Mouse (Mus musculus): ENCODE data around the gene Guca1a.
"Not testable (repeated sequence)": the region's sequence is repeated elsewhere in the genome, so short reads cannot be mapped to it uniquely, and the experiment has no call there.

Guca1a gene

GRCm38 (mm10) chr17:47400451-47400850 is at the start of gene Guca1a:
Gene Guca1a (minus strand): TSS chr17:47400584.
- DNase-seq (ENCODE audit: low spot score in 2 of 2): no peak

- no peak for DNase-seq (ENCODE audit: low spot score in 2 of 2)
Measured at GRCm38 (mm10) chr17:47449432-47449831, 49.0 kb upstream of the Guca1a start.

DNA sequence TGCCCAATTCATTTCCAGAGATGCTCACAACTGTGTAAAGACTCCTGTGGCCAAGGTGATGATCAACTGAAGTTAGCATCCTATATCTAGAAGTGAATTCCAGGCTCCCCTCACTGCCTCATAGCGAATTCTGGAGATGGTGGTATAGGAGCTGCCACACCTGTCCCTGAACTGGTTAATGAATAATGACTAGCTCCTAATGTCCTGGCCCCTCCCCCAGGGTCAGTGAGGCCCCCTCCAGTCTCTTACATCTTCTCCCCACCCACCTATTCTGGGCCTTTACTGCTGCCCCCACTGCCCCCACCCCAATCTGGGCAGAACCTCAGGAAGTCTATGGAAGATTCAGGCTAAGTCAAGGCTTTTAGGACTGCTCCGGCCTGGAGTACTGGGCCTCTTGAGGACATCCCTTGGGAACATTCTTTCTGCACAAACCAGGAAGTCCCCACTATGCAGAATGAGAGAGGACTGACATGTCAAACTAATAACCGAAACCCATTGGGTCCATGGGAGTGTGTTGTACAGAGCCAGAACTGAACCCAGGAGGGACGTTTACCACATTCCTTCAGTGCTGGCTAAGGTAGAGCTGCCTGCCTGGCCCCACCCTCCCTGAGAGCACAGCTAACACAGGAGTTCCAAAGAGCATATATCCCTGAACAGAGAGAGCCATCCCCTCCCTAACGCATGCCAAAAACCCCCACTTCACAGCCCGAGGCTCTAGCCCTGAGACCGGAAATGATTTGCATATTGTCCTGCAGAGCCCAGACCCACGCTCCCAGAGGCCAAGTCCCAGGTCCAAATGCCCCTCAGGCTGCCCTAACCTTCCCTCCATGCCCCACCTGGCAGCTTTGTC is 48.4 kb upstream of the Guca1a start:
- no peak for DNase-seq (ENCODE audit: low spot score in 2 of 2)

DNA sequence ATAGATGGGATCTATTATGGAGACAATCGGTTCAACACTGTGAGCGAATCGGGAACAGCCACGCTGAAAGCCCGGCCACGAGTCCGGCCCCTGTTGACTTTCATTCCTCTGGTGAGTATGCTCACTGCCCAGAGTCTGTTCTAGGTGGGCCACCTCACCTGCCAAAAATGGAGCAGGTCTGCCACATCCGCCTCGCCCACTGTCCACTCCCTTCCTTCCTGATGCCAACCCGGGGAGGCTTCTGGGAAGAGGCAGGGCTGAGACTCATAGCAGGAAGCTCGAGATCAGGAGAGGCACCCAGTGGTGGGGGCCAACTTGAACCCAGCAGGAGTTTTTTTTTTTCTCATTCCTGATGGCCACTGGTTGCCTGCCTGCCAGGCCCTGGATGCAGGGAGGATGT is 46.2 kb upstream of the Guca1a start:
- DNase-seq (ENCODE audit: low spot score in 2 of 2): no peak

GRCm38 (mm10) chr17:47446025-47446424 is 45.6 kb upstream of the Guca1a start:
- DNase-seq (ENCODE audit: low spot score in 2 of 2): no peak

DNA sequence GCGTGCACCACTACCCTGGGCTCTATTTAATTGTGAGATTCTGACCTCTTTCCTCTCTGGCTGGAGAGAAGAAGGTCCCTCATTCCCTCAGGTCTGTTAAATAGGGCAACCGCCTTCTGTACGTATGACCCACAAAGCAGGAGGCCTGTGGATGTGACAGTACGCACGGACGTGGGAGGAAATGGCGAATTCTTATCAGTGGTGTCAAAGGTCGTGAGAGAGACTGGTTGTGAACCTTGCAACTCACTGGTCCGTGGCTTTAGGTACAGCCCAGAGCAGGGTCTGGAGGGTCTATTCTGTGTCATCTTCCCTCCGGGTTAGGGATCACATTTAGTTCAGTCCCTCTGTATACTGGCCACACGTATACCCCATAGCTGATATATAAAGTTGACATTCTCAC is 45.1 kb upstream of the Guca1a start:
- DNase-seq (ENCODE audit: low spot score in 2 of 2): no peak

DNA sequence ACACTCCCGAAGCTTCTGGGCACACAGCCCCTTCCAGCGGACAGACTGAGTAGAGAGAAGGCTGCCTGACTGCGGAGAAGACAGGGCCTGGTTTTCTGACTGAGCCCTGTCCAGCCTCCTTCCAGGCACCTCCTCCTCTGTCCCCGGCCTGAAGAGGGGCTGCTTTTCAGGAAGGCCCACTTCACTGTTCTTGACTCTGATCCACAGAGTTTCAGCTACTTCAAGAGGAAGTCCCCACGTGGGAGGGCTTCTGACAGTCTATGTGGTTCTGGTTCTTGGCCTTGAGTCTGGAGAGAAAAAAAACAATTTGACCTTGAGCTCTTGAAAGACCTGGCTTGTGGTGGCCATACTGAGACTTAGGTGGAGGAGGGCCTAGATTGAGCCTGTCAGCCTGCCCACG is 43.7 kb upstream of the Guca1a start:
- DNase-seq (ENCODE audit: low spot score in 2 of 2): no peak

DNA sequence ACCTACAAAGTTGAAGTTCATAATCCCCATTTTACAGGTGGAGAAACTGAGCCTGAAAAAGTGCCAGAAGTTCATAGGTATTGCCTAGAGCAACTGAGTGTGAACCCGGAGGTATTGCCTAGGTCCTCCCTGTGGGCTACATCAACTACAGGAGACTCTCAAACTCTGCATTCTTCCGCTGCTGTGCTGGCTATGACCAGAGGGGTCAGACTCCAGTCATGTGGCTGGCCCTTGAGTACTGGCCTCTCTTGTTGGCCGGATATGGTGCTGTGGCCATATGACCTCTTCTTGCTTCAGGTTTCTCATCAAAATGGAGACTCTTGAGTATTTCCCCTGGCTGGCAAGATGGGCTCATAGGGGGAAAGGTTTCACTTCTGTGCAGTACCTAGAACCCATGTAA is 41.9 kb upstream of the Guca1a start:
- no peak for DNase-seq (ENCODE audit: low spot score in 2 of 2)

- no peak for DNase-seq (ENCODE audit: low spot score in 2 of 2)
Measured at GRCm38 (mm10) chr17:47441296-47442051, 41.1 kb upstream of the Guca1a start.

GRCm38 (mm10) chr17:47440359-47440890 is 40.0 kb upstream of the Guca1a start:
- DNase-seq (ENCODE audit: low spot score in 2 of 2): no peak

DNA sequence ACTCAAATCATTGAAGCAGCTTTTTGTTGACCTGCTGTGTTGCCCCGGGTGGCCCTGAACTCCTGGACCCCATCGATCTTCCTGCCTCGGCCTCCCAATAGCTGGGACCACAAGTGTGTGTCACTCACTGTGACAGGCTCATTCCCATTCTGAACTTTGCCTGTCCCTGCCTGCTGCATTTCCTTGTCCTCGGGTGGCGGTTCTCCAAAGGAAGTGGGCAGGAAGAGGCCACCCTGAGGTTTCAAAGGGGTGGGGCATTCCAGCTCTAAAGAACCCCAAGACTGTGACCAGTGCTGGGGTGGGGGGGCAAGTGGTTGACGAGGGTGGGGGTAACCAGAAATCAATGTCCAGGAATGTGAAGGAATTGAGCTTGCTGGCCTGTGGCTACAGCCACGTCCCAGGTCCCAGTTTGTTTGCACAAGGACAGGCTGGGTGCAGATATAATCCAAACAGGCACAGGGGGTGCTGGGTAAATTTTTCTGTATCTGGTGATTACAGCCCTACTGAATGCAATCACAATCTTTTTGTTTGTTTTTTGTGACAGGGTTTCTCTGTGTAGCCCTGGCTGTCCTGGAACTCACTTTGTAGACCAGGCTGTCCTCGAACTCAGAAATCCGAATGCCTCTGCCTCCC is 39.1 kb upstream of the Guca1a start:
- no peak for DNase-seq (ENCODE audit: low spot score in 2 of 2)

GRCm38 (mm10) chr17:47438611-47439010 is 38.2 kb upstream of the Guca1a start:
- DNase-seq (ENCODE audit: low spot score in 2 of 2): no peak

DNA sequence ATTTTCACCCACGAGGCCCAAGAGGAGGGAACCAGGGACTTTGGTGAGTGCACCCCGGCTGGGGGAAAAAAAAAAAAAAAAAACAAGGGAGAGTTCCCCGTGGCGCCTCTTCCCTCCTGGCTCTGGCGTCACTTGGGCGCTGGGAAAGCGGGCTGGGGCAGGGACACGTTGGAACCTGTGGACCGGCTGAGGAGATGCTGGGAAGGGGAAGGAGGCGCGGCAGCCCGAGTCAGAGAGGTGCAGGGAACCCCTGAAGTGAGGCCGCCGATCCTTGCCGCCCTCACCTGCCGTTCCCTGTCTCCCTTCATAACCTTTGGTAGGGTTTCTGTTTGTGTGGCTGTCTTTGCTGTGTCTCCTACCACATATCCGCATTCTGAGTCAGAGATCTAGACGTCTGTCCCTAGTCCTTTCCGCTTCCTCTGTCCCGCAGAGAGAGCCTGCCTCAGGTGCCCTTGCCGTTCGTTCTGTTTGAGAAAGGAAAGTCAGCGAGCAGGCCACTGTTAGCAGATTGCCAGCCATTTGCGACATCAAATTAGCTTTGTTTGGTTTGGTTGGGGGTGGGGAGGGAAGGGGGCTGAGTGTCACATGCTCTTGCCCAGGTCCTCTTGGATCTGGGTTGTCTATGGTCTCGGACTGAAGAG is 36.6 kb upstream of the Guca1a start, which contains the start of gene 1700001C19Rik:
Gene 1700001C19Rik (minus strand): TSS at position 470 of the 641 bp plus-strand sequence.
- DNase-seq (ENCODE audit: low spot score in 2 of 2): no peak

GRCm38 (mm10) chr17:47436156-47436906 is 35.9 kb upstream of the Guca1a start, which contains the start of gene AI661453:
Gene AI661453 (plus strand): TSS chr17:47436615.
- no peak for DNase-seq (ENCODE audit: low spot score in 2 of 2)

DNA sequence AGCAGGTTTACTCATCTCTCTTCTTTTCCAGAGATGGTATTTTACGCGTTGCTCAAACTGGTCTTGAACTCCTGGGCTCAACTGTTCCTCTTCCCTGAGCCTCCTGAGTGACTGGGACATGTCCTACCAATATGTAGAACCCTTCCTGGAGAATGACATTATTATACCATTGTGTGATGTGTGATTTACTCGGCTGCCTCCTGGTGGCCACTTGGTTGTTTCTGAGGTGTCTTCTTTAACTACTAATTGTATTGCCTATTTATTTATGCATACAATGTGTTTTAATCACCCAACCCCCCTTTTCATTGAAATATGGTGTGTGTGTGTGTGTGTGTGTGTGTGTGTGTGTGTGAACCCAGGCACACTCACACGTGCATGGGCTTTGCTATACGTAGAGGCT is 30.4 kb upstream of the Guca1a start:
- DNase-seq (ENCODE audit: low spot score in 2 of 2): no peak

GRCm38 (mm10) chr17:47428831-47429304 is 28.5 kb upstream of the Guca1a start:
- no peak for DNase-seq (ENCODE audit: low spot score in 2 of 2)

GRCm38 (mm10) chr17:47427316-47427715 is 26.9 kb upstream of the Guca1a start:
- no peak for DNase-seq (ENCODE audit: low spot score in 2 of 2)

DNA sequence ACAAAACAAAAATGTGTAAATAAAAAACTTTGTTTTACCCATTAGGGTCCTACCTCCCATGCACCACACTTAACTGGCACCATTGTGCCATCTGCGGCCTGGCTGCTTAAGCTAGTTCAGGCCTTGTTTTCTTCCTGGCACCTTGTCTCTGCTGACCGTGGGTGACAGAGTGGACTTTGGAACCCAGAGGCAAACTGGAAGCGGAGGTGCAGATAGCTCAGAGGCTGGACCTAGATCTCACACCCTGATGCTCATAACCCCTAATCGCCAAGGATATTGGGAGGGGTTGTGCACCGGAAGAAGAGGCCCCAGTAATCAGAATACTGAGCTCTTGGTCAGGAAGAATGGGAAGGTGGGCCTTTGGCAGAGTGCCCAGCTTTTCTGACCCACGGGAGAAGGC is 23.8 kb upstream of the Guca1a start:
- DNase-seq (ENCODE audit: low spot score in 2 of 2): no peak

- DNase-seq (ENCODE audit: low spot score in 2 of 2): not testable (repeated sequence)
Measured at GRCm38 (mm10) chr17:47422616-47423015, 22.2 kb upstream of the Guca1a start.

- DNase-seq (ENCODE audit: low spot score in 2 of 2): no peak
Measured at GRCm38 (mm10) chr17:47421566-47421965, 21.2 kb upstream of the Guca1a start.

GRCm38 (mm10) chr17:47420195-47420594 is 19.8 kb upstream of the Guca1a start:
- DNase-seq (ENCODE audit: low spot score in 2 of 2): no peak
